In genomic region chr4:133480754-133481153, GRCm38 (mm10) we compare ENCODE assay signal across 9 mouse cellular contexts. TPM values are rescaled to one million over a fixed set of nuclear protein-coding genes. Genes with fewer than 3 reads are reported as not detected.
DNase-seq lines count a peak whose midpoint lies in the region; ATAC-seq and TF ChIP-seq lines count a peak whose summit lies in the region.
"Had no signal": no experiment of that assay in that cellular context is flagged by ENCODE, and none has a peak within 500 bp of the region (broad histone marks: within the 10 kb centered on the region; RNA-seq: fewer than 3 reads in every experiment).

No protein-coding gene starts in this region.

- WGBS in hindbrain, embryonic 13.5 days, result 56% methylated on average over 6 of the region's 6 CpGs
- 53% methylated on average over 6 of the region's 6 CpGs for WGBS in hindbrain, embryonic 14.5 days
- WGBS in spleen, adult 2 months, result 66% methylated on average over 6 of the region's 6 CpGs
- WGBS in intestine, postnatal 0 days, result 63% methylated on average over 6 of the region's 6 CpGs
- WGBS in thymus, adult 2 months, result 65% methylated on average over 6 of the region's 6 CpGs

- H3K9ac ChIP-seq in hindbrain, embryonic 13.5 days, result no peak overlapping the region
- no peak overlapping the region for H3K9ac ChIP-seq in hindbrain, embryonic 14.5 days
- H3K9ac ChIP-seq in intestine, postnatal 0 days (ENCODE audit: low read depth, low read length), result peak overlapping the region; percentile 45; the same call in 1 of the 2 replicates

- no peak for DNase-seq in hindbrain, embryonic 14.5 days (ENCODE audit: low spot score)
- DNase-seq in spleen, adult 2 months (ENCODE audit: low read depth in 1 of 2, low spot score in 2 of 2), result no peak
- DNase-seq in spleen, postnatal 10 days (ENCODE audit: low spot score in 2 of 2), result no peak
- no peak for DNase-seq in thymus, adult 2 months
- no peak for DNase-seq in urinary bladder, postnatal 36 days (ENCODE audit: low spot score in 2 of 2)
- DNase-seq in layer of hippocampus, adult 11-12 months (ENCODE audit: low spot score), result no peak
- DNase-seq: left cerebral cortex, postnatal 4 days had no signal

- H3K27ac ChIP-seq in hindbrain, embryonic 13.5 days, result no peak overlapping the region
- no peak overlapping the region for H3K27ac ChIP-seq in hindbrain, embryonic 14.5 days
- no peak overlapping the region for H3K27ac ChIP-seq in spleen, adult 2 months (ENCODE audit: insufficient read depth, low read length)
- H3K27ac ChIP-seq in intestine, postnatal 0 days (ENCODE audit: low read depth, low read length), result no peak overlapping the region
- no peak overlapping the region for H3K27ac ChIP-seq in thymus, adult 2 months (ENCODE audit: control insufficient read depth, insufficient read depth, low read length)

- H3K4me3 ChIP-seq in hindbrain, embryonic 13.5 days, result peak overlapping the region; percentile 43
- H3K4me3 ChIP-seq in hindbrain, embryonic 14.5 days (replicated peaks; ENCODE audit: low read length), result no peak overlapping the region
- 0 out of 2 replicates have a peak overlapping the region, but pooled peaks have one; percentile 46 for H3K4me3 ChIP-seq in spleen, adult 2 months (ENCODE audit: extremely low read depth, insufficient read depth, insufficient read length)
- H3K4me3 ChIP-seq in intestine, postnatal 0 days (ENCODE audit: low read depth, low read length), result peak overlapping the region; percentile 42
- no peak overlapping the region for H3K4me3 ChIP-seq in thymus, adult 2 months (ENCODE audit: control insufficient read depth, insufficient read depth, low read length)

- TF ChIP-seq CTCF in spleen, adult 2 months (IDR thresholded peaks at IDR 0.05; ENCODE audit: extremely low read depth, insufficient read depth, insufficient read length, insufficient replicate concordance), result no peak
- no peak for TF ChIP-seq CTCF in intestine, postnatal 0 days (IDR thresholded peaks at IDR 0.05; ENCODE audit: low read depth)
- no peak for TF ChIP-seq CTCF in thymus, adult 2 months (IDR thresholded peaks at IDR 0.05; ENCODE audit: borderline replicate concordance, control insufficient read depth, extremely low read depth, insufficient read depth, low read length, poor library complexity)

- H3K9me3 ChIP-seq in hindbrain, embryonic 13.5 days, result no peaks in the 10 kb centered on the region
- no peaks in the 10 kb centered on the region for H3K9me3 ChIP-seq in hindbrain, embryonic 14.5 days (ENCODE audit: control insufficient read depth, low read length)
- no peaks in the 10 kb centered on the region for H3K9me3 ChIP-seq in intestine, postnatal 0 days (ENCODE audit: control insufficient read depth)

- H3K36me3 ChIP-seq in hindbrain, embryonic 13.5 days, result no peaks in the 10 kb centered on the region
- H3K36me3 ChIP-seq in hindbrain, embryonic 14.5 days (replicated peaks; ENCODE audit: control insufficient read depth, insufficient read depth), result no peaks in the 10 kb centered on the region
- no peaks in the 10 kb centered on the region for H3K36me3 ChIP-seq in spleen, adult 2 months (ENCODE audit: control insufficient read depth, insufficient read depth, low read length)
- H3K36me3 ChIP-seq in intestine, postnatal 0 days (ENCODE audit: control insufficient read depth, insufficient read depth), result no peaks in the 10 kb centered on the region
- no peaks in the 10 kb centered on the region for H3K36me3 ChIP-seq in thymus, adult 2 months (ENCODE audit: control insufficient read depth, insufficient read depth, low read length)

- H3K27me3 ChIP-seq in hindbrain, embryonic 13.5 days, result peaks cover 70% of the 10 kb centered on the region
- peaks cover 44% of the 10 kb centered on the region for H3K27me3 ChIP-seq in hindbrain, embryonic 14.5 days (ENCODE audit: control insufficient read depth, insufficient read depth, low read length)
- H3K27me3 ChIP-seq in spleen, adult 2 months (ENCODE audit: control insufficient read depth, insufficient read depth, low read length), result peaks cover 18% of the 10 kb centered on the region
- peaks cover 22% of the 10 kb centered on the region for H3K27me3 ChIP-seq in intestine, postnatal 0 days (replicated peaks; ENCODE audit: control insufficient read depth, insufficient read depth, low read length)
- peaks cover 13% of the 10 kb centered on the region; the same call in 1 of the 2 replicates for H3K27me3 ChIP-seq in thymus, adult 2 months (ENCODE audit: control insufficient read depth, insufficient read depth, low read length)

- no peak for TF ChIP-seq POLR2A in spleen, adult 2 months (IDR thresholded peaks at IDR 0.05; ENCODE audit: low read depth, low read length)
- TF ChIP-seq POLR2A in thymus, adult 2 months (IDR thresholded peaks at IDR 0.05; ENCODE audit: control insufficient read depth, extremely low read depth, insufficient read depth, low read length, poor library complexity), result no peak

- H3K4me2 ChIP-seq in hindbrain, embryonic 13.5 days, result peak overlapping the region; percentile 54
- no peak overlapping the region for H3K4me2 ChIP-seq in hindbrain, embryonic 14.5 days (replicated peaks)
- peak overlapping the region; percentile 68 for H3K4me2 ChIP-seq in intestine, postnatal 0 days (replicated peaks; ENCODE audit: low read depth)

- no peak for ATAC-seq in hindbrain, embryonic 13.5 days (ENCODE audit: low FRiP score)
- no peak for ATAC-seq in hindbrain, embryonic 14.5 days (ENCODE audit: low FRiP score)
- ATAC-seq in intestine, postnatal 0 days, result no peak

- H3K4me1 ChIP-seq in hindbrain, embryonic 13.5 days (replicated peaks), result peaks cover 20% of the 10 kb centered on the region
- no peaks in the 10 kb centered on the region for H3K4me1 ChIP-seq in hindbrain, embryonic 14.5 days (replicated peaks; ENCODE audit: control insufficient read depth, insufficient read depth, low read length)
- H3K4me1 ChIP-seq in spleen, adult 2 months (ENCODE audit: control insufficient read depth, insufficient read depth, insufficient read length), result peaks cover 7% of the 10 kb centered on the region; the same call in 1 of the 2 replicates
- no peaks in the 10 kb centered on the region for H3K4me1 ChIP-seq in intestine, postnatal 0 days (replicated peaks; ENCODE audit: control insufficient read depth, insufficient read depth, low read length)
- H3K4me1 ChIP-seq in thymus, adult 2 months (replicated peaks; ENCODE audit: control insufficient read depth, insufficient read depth, low read length), result peaks cover 11% of the 10 kb centered on the region

RNA-seq across cellular contexts. Expression of gene Tent5b, which starts 0.8 kb away (rescaled TPM):
- 0.13 and 0.30 TPM in 2 replicates for polyA plus RNA-seq in hindbrain, embryonic 13.5 days (2015; fragmentation: Nextera tagmentation; extraction: Ambion mirVana)
- 0.09 and 0.16 TPM in 2 replicates for polyA plus RNA-seq in hindbrain, embryonic 14.5 days (2014; fragmentation: Nextera tagmentation; extraction: Ambion mirVana)
- 0.30 and 0.31 TPM in 2 replicates for polyA plus RNA-seq in spleen, adult 2 months (2012; rRNA removed)
- polyA plus RNA-seq in intestine, postnatal 0 days (2015; fragmentation: Nextera tagmentation; extraction: Ambion mirVana), result 1.3 and 1.8 TPM in 2 replicates
- polyA plus RNA-seq in thymus, adult 2 months (2012; rRNA removed), result 0.40 and 0.86 TPM in 2 replicates

RNA-seq across cellular contexts. Expression of gene Trnp1, which starts 17.6 kb away (rescaled TPM):
- 2.8 and 3.9 TPM in 2 replicates for polyA plus RNA-seq in hindbrain, embryonic 13.5 days (2015; fragmentation: Nextera tagmentation; extraction: Ambion mirVana)
- 12.3 and 14.8 TPM in 2 replicates for polyA plus RNA-seq in hindbrain, embryonic 14.5 days (2014; fragmentation: Nextera tagmentation; extraction: Ambion mirVana)
- polyA plus RNA-seq in spleen, adult 2 months (2012; rRNA removed), result 0.49 and 0.99 TPM in 2 replicates
- 2.5 and 2.9 TPM in 2 replicates for polyA plus RNA-seq in intestine, postnatal 0 days (2015; fragmentation: Nextera tagmentation; extraction: Ambion mirVana)
- 0.75 and 1.5 TPM in 2 replicates for polyA plus RNA-seq in thymus, adult 2 months (2012; rRNA removed)

RNA-seq across cellular contexts. Expression of gene Kdf1, which starts 38.0 kb away (rescaled TPM):
- polyA plus RNA-seq in hindbrain, embryonic 13.5 days (2015; fragmentation: Nextera tagmentation; extraction: Ambion mirVana), result 0.30 and 0.39 TPM in 2 replicates
- 0.16 TPM in 1 of 2 replicates, not detected in the other for polyA plus RNA-seq in hindbrain, embryonic 14.5 days (2014; fragmentation: Nextera tagmentation; extraction: Ambion mirVana)
- 0.65 and 0.76 TPM in 2 replicates for polyA plus RNA-seq in spleen, adult 2 months (2012; rRNA removed)
- polyA plus RNA-seq in intestine, postnatal 0 days (2015; fragmentation: Nextera tagmentation; extraction: Ambion mirVana), result 50.6 and 53.2 TPM in 2 replicates
- 6.9 and 7.7 TPM in 2 replicates for polyA plus RNA-seq in thymus, adult 2 months (2012; rRNA removed)

Comparison
In these comparisons a context has a peak if more than half of its experiments do, and no peak if none do; other contexts are left out.
1. H3K4me3 ChIP-seq: peak in hindbrain, embryonic 13.5 days (single experiment), spleen, adult 2 months (single experiment) and intestine, postnatal 0 days (single experiment); none in hindbrain, embryonic 14.5 days (single experiment) and thymus, adult 2 months (single experiment).